Comparison of ENCODE assay signal across 19 mouse cellular contexts in genomic region chr7:96026781-96027418, GRCm38 (mm10).
A peak's percentile ranks its signal among the peaks of the same experiment; 100 is the strongest.
DNase-seq lines count a peak whose midpoint lies in the region; ATAC-seq and TF ChIP-seq lines count a peak whose summit lies in the region.
"Had no signal": no experiment of that assay in that cellular context is flagged by ENCODE, and none has a peak within 500 bp of the region (broad histone marks: within the 10 kb centered on the region; RNA-seq: fewer than 3 reads in every experiment).

No protein-coding gene starts in this region.

- no peaks in the 10 kb centered on the region for H3K4me1 ChIP-seq in lung, embryonic 15.5 days
- no peaks in the 10 kb centered on the region for H3K4me1 ChIP-seq in lung, postnatal 0 days (ENCODE audit: insufficient read depth, low read depth, low read length)
- no peaks in the 10 kb centered on the region for H3K4me1 ChIP-seq in forebrain, embryonic 16.5 days (replicated peaks; ENCODE audit: control insufficient read depth, insufficient read depth, low read length)
- H3K4me1 ChIP-seq: embryonic facial prominence, embryonic 10.5 days; embryonic facial prominence, embryonic 12.5 days; forebrain, embryonic 13.5 days; forebrain, embryonic 15.5 days had no signal

- peak; percentile 76; the same call in 1 of the 2 replicates for ATAC-seq in lung, embryonic 15.5 days (ENCODE audit: borderline replicate concordance, extremely low read depth, low FRiP score, low TSS enrichment)
- peak; percentile 46 for ATAC-seq in lung, postnatal 0 days
- ATAC-seq in forebrain, embryonic 16.5 days: no peak
- ATAC-seq: activated CD4-positive, CD25-positive, alpha-beta regulatory T cell, adult 4 months; forebrain, embryonic 13.5 days; forebrain, embryonic 15.5 days had no signal

- TF ChIP-seq EP300 in lung, postnatal 0 days (IDR thresholded peaks at IDR 0.05): no peak

- no peak overlapping the region for H3K4me3 ChIP-seq in lung, embryonic 15.5 days
- no peak overlapping the region for H3K4me3 ChIP-seq in lung, postnatal 0 days (ENCODE audit: low read depth, low read length)
- H3K4me3 ChIP-seq in forebrain, embryonic 16.5 days (replicated peaks; ENCODE audit: low read length): no peak overlapping the region
- H3K4me3 ChIP-seq: embryonic facial prominence, embryonic 10.5 days; embryonic facial prominence, embryonic 12.5 days; forebrain, embryonic 13.5 days; forebrain, embryonic 15.5 days had no signal

- H3K27ac ChIP-seq in lung, embryonic 15.5 days: no peak overlapping the region
- H3K27ac ChIP-seq in lung, postnatal 0 days (ENCODE audit: low read length): no peak overlapping the region
- no peak overlapping the region for H3K27ac ChIP-seq in forebrain, embryonic 16.5 days (ENCODE audit: low read length)
- H3K27ac ChIP-seq: embryonic facial prominence, embryonic 10.5 days; embryonic facial prominence, embryonic 12.5 days; forebrain, embryonic 13.5 days; forebrain, embryonic 15.5 days had no signal

- H3K9ac ChIP-seq in lung, embryonic 15.5 days: no peak overlapping the region
- no peak overlapping the region for H3K9ac ChIP-seq in lung, postnatal 0 days (replicated peaks; ENCODE audit: low read depth)
- no peak overlapping the region for H3K9ac ChIP-seq in forebrain, embryonic 16.5 days (replicated peaks; ENCODE audit: low read depth, low read length)
- H3K9ac ChIP-seq: embryonic facial prominence, embryonic 12.5 days; forebrain, embryonic 13.5 days; forebrain, embryonic 15.5 days had no signal

- no peak for DNase-seq in lung, postnatal 36 days
- peak; percentile 27 for DNase-seq in lung, postnatal 0 days (ENCODE audit: low spot score)
- no peak for DNase-seq in lung, postnatal 25 days (ENCODE audit: low spot score)
- DNase-seq in R1 (ENCODE audit: low read depth, low spot score): peak; percentile 6
- DNase-seq: adrenal gland, adult 8-10 months; adrenal gland, postnatal 14 days; adrenal gland, postnatal 36 days; cerebellum, adult 11-12 months; cerebellum, adult 2 months; cerebellum, adult 9-10 months; cerebellum, postnatal 10 days; cerebellum, postnatal 25 days had no signal

- no peak for TF ChIP-seq CTCF in lung, postnatal 0 days (IDR thresholded peaks at IDR 0.05)

- H3K27me3 ChIP-seq in lung, embryonic 15.5 days: no peaks in the 10 kb centered on the region
- no peaks in the 10 kb centered on the region for H3K27me3 ChIP-seq in lung, postnatal 0 days (replicated peaks; ENCODE audit: insufficient read depth, low read length)
- no peaks in the 10 kb centered on the region for H3K27me3 ChIP-seq in forebrain, embryonic 16.5 days (replicated peaks; ENCODE audit: control insufficient read depth, insufficient read depth, low read length)
- H3K27me3 ChIP-seq: embryonic facial prominence, embryonic 12.5 days; forebrain, embryonic 13.5 days; forebrain, embryonic 15.5 days had no signal

- H3K4me2 ChIP-seq in lung, embryonic 15.5 days: no peak overlapping the region
- H3K4me2 ChIP-seq in lung, postnatal 0 days (replicated peaks; ENCODE audit: low read depth, low read length): no peak overlapping the region
- H3K4me2 ChIP-seq in forebrain, embryonic 16.5 days (ENCODE audit: low read length): no peak overlapping the region
- H3K4me2 ChIP-seq: embryonic facial prominence, embryonic 12.5 days; forebrain, embryonic 13.5 days; forebrain, embryonic 15.5 days had no signal

- no peaks in the 10 kb centered on the region for H3K9me3 ChIP-seq in lung, embryonic 15.5 days
- no peaks in the 10 kb centered on the region for H3K9me3 ChIP-seq in lung, postnatal 0 days (ENCODE audit: low read length)
- H3K9me3 ChIP-seq in forebrain, embryonic 16.5 days (ENCODE audit: control insufficient read depth, low read length): no peaks in the 10 kb centered on the region
- H3K9me3 ChIP-seq: embryonic facial prominence, embryonic 10.5 days; embryonic facial prominence, embryonic 12.5 days; forebrain, embryonic 15.5 days had no signal

- no peaks in the 10 kb centered on the region for H3K36me3 ChIP-seq in lung, embryonic 15.5 days
- no peaks in the 10 kb centered on the region for H3K36me3 ChIP-seq in lung, postnatal 0 days (ENCODE audit: insufficient read depth, low read length)
- no peaks in the 10 kb centered on the region for H3K36me3 ChIP-seq in forebrain, embryonic 16.5 days (ENCODE audit: control insufficient read depth, insufficient read depth)
- H3K36me3 ChIP-seq: embryonic facial prominence, embryonic 10.5 days; embryonic facial prominence, embryonic 12.5 days; forebrain, embryonic 15.5 days had no signal

- 50% methylated on average over 6 of the region's 6 CpGs for WGBS in lung, embryonic 15.5 days
- 45% methylated on average over 6 of the region's 6 CpGs for WGBS in lung, postnatal 0 days
- WGBS in forebrain, embryonic 16.5 days: 74% methylated on average over 6 of the region's 6 CpGs

Comparison
In these comparisons a context has a peak if more than half of its experiments do, and no peak if none do; other contexts are left out.
1. DNase-seq: peak in lung, postnatal 0 days (single experiment) and R1 (single experiment); none in lung, postnatal 36 days (single experiment) and lung, postnatal 25 days (single experiment).